Mouse (Mus musculus) right cerebral cortex, adult 18-20 months (tissue): ENCODE measurements at regions not wholly inside any gene's neighbourhood (a gene's known extent, or its start where the extent isn't known, plus 50 kb on each side); places are given as distances from the start of the nearest gene placed in this dataset.

Experiments used
- DNase-seq: peaks from one replicate; pipeline ENCODE4 v3.0.0; 2022; ENCODE audit warnings: mixed read lengths

GRCm38 (mm10) chr10:25029387-25029915 is 102.2 kb upstream of the Arg1 start:
- no peak for DNase-seq

- DNase-seq = peak; percentile 51
These were observed 96.4 kb upstream of the Arg1 start for GRCm38 (mm10) chr10:25023601-25024157.

- DNase-seq = peak; percentile 6
These were observed 95.8 kb upstream of the Arg1 start for GRCm38 (mm10) chr10:25023044-25023540.

- no peak for DNase-seq
These were observed 91.7 kb upstream of the Arg1 start for GRCm38 (mm10) chr10:25018946-25019345.

GRCm38 (mm10) chr10:25017843-25018242 is 90.6 kb upstream of the Arg1 start:
- DNase-seq = no peak

GRCm38 (mm10) chr10:25016110-25016509 is 88.8 kb upstream of the Arg1 start:
- DNase-seq = peak; percentile 42

- DNase-seq = no peak
These were observed 84.8 kb upstream of the Arg1 start for GRCm38 (mm10) chr10:25012129-25012528.

GRCm38 (mm10) chr10:25001299-25001698 is 74.0 kb upstream of the Arg1 start:
- DNase-seq = peak; percentile 83

GRCm38 (mm10) chr10:25000231-25001222 is 73.2 kb upstream of the Arg1 start:
- DNase-seq = no peak

GRCm38 (mm10) chr10:24999807-25000206 is 72.5 kb upstream of the Arg1 start:
- DNase-seq = no peak

GRCm38 (mm10) chr10:24997661-24998060 is 70.4 kb upstream of the Arg1 start:
- DNase-seq = no peak

- DNase-seq = no peak
These were observed 68.5 kb upstream of the Arg1 start for GRCm38 (mm10) chr10:24995751-24996150.

GRCm38 (mm10) chr10:24989965-24990653 is 62.8 kb upstream of the Arg1 start:
- DNase-seq = no peak

GRCm38 (mm10) chr10:24984801-24985200 is 57.5 kb upstream of the Arg1 start:
- peak; percentile 77 for DNase-seq

GRCm38 (mm10) chr10:24981763-24982162 is 54.5 kb upstream of the Arg1 start:
- DNase-seq = no peak
